Mouse (Mus musculus) adrenal gland, adult 2 months (tissue): ENCODE results near the gene Atxn3. TPM values are rescaled to one million over a fixed set of nuclear protein-coding genes. Genes with fewer than 3 reads are reported as not detected.
A peak's percentile ranks its signal among the peaks of the same experiment; 100 is the strongest.

Source experiments
- DNase-seq: peaks from one replicate; pipeline ENCODE4 v3.0.0; 2021
- long read RNA-seq: library from polyadenylated mRNA; stranded (forward); transcript quantifications from one replicate; pipeline ENCODE4 v2.0.0, GENCODE M21; 2021
- polyA plus RNA-seq: library from polyadenylated mRNA; depleted of rRNA; stranded (reverse); fragments of >200 nt; gene quantifications from 2 replicates; pipeline ENCODE4 v1.2.3, GENCODE M21; 2012; rRNA removed
- total RNA-seq, 2 experiments: library from RNA; stranded (reverse); gene quantifications; 2 replicates each; pipeline ENCODE4 v1.2.3; 2021

Atxn3 gene
- total RNA-seq, result 10 to 100 TPM; 16.2 to 16.7 TPM
- polyA plus RNA-seq, result 0.77 and 1.2 TPM in 2 replicates
- long read RNA-seq, full-length matches to known transcripts, result 5 of 7 reads
- long read RNA-seq, partial matches to known transcripts, result 1 of 7 reads
- long read RNA-seq, other reads (novel, unspliced or antisense), result 1 of 7 reads

- DNase-seq, result peak; percentile 99
Measured at GRCm38 (mm10) chr12:101957942-101958544, at the start of gene Atxn3. Atxn3 (minus strand) TSS chr12:101958246.

GRCm38 (mm10) chr12:102000785-102001184, 42.7 kb upstream of the Atxn3 start:
- no peak for DNase-seq

GRCm38 (mm10) chr12:101998929-101999328, 40.9 kb upstream of the Atxn3 start:
- no peak for DNase-seq

GRCm38 (mm10) chr12:101994576-101995467, 36.8 kb upstream of the Atxn3 start:
- no peak for DNase-seq

GRCm38 (mm10) chr12:101987659-101988058, 29.6 kb upstream of the Atxn3 start:
- no peak for DNase-seq

- DNase-seq, result no peak
Measured at GRCm38 (mm10) chr12:101985110-101985509, 27.1 kb upstream of the Atxn3 start.

GRCm38 (mm10) chr12:101982977-101983376, 24.9 kb upstream of the Atxn3 start:
- DNase-seq, result peak; percentile 57

GRCm38 (mm10) chr12:101981559-101981958, 23.5 kb upstream of the Atxn3 start:
- no peak for DNase-seq

GRCm38 (mm10) chr12:101980266-101980665, 22.2 kb upstream of the Atxn3 start:
- no peak for DNase-seq

- peak; percentile 56 for DNase-seq
Measured at GRCm38 (mm10) chr12:101979213-101979750, 21.2 kb upstream of the Atxn3 start.

- no peak for DNase-seq
Measured at GRCm38 (mm10) chr12:101978588-101978987, 20.5 kb upstream of the Atxn3 start.

- no peak for DNase-seq
Measured at GRCm38 (mm10) chr12:101978162-101978561, 20.1 kb upstream of the Atxn3 start.

GRCm38 (mm10) chr12:101977404-101977915, 19.4 kb upstream of the Atxn3 start:
- no peak for DNase-seq

GRCm38 (mm10) chr12:101976651-101977403, 18.8 kb upstream of the Atxn3 start:
- DNase-seq, result no peak

GRCm38 (mm10) chr12:101975601-101976571, 17.8 kb upstream of the Atxn3 start, which contains the start of gene Cpsf2:
Cpsf2 (plus strand) TSS chr12:101975988.
- peak; percentile 93 for DNase-seq

GRCm38 (mm10) chr12:101975167-101975600, 17.1 kb upstream of the Atxn3 start:
- no peak for DNase-seq

- no peak for DNase-seq
Measured at GRCm38 (mm10) chr12:101974571-101974970, 16.5 kb upstream of the Atxn3 start.

- no peak for DNase-seq
Measured at GRCm38 (mm10) chr12:101972230-101972629, 14.2 kb upstream of the Atxn3 start.

GRCm38 (mm10) chr12:101971311-101971710, 13.3 kb upstream of the Atxn3 start:
- DNase-seq, result no peak
